Mouse (Mus musculus) layer of hippocampus, adult 18-20 months (tissue): ENCODE results near the gene Mast2. TPM values are rescaled to one million over a fixed set of nuclear protein-coding genes. Genes with fewer than 3 reads are reported as not detected.

Source experiments
- DNase-seq, 2 experiments: peaks; one replicate each; pipeline ENCODE4 v3.0.0; 2022; ENCODE audit warnings: low spot score in 2 of 2
- total RNA-seq, 2 experiments: library from RNA; stranded (reverse); gene quantifications; 2 replicates each; pipeline ENCODE4 v1.2.3; 2021

Gene Mast2
- total RNA-seq, 2 experiments from 2014 or later, result 94.1 to 97.6 TPM

GRCm38 (mm10) chr4:116268220-116268619 is 195.8 kb downstream of the Mast2 start:
- no peak for DNase-seq

Other genes with a start within 250 kb of the Mast2 start
- gene Pik3r3, start 242.6 kb downstream of the Mast2 start, total RNA-seq, result 10 to 100 TPM; 31.3 to 34.3 TPM
- gene Ipp, start 43.4 kb upstream of the Mast2 start, total RNA-seq, result 10 to 100 TPM; 17.1 to 19.4 TPM
- gene Tmem69, start 91.8 kb upstream of the Mast2 start, total RNA-seq, result 10 to 100 TPM; 12.3 to 13.0 TPM
- gene Gpbp1l1, start 93.5 kb upstream of the Mast2 start, total RNA-seq, result 10 to 100 TPM; 45.2 to 49.3 TPM
- gene Ccdc17, start 132.5 kb upstream of the Mast2 start, total RNA-seq, result 1 to 10 TPM; 4.6 to 4.8 TPM
- gene Nasp, start 163.8 kb upstream of the Mast2 start, total RNA-seq, result 10 to 100 TPM; 24.5 to 25.4 TPM
- 100 to 1,000 TPM; 395 to 397 TPM for gene Akr1a1, start 187.5 kb upstream of the Mast2 start, total RNA-seq
- 100 to 1,000 TPM; 153 to 155 TPM for gene Prdx1, start 221.4 kb upstream of the Mast2 start, total RNA-seq
- 10 to 100 TPM; 17.0 TPM for gene Mmachc, start 244.2 kb upstream of the Mast2 start, total RNA-seq
- 1 to 10 TPM; 4.6 to 7.8 TPM for gene Ccdc163, start 244.3 kb upstream of the Mast2 start, total RNA-seq